Mouse (Mus musculus): Measurements from ENCODE around the gene Hexim2. TPM values are rescaled to one million over a fixed set of nuclear protein-coding genes. Genes with fewer than 3 reads are reported as not detected.

Gene Hexim2
- polyA plus RNA-seq, 1 experiment from 2014 or later = 9.6 TPM

DNA sequence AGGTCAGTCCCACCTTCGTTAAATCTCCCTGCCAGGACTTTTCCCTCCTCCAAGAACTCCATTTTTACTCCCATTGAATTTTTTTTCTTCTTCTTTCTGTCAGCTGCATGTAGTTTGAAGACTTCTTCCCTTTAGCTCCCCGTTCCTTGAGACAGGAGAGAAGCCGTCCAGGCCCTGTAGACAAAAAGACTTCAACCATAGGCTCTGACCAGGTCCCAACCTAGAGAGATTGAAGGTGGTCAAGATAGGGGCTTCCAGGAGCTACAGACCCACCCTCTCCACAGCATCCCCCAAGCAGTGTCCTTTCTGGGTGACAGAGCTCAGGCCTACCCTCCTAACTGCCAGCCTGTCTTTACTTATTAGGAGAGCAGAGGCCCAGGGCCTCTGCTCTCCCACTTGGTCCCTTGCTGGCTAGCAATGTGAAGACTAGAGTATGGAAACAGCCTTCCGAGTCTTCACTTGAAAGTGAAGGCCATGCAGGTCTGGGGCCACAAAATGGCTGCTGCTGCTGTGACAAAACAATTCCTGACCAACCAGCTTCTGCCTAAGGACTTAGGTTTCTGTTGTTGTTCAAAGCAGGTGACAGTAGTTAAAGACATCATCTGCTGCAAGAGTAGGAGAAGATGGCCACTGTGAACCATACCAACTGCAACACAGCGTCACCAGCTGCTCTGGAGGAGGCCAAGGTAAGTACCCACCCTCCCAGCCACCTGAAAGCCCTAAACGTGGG, 1.4 kb downstream of the Hexim2 start:
- DNase-seq (ENCODE audit: low spot score) (no peak), ATAC-seq (no peak)
- H3K4me2 ChIP-seq (ENCODE audit: low read length) = peak overlapping the region; percentile 49
- 53% methylated on average over 6 of the region's 6 CpGs for WGBS
- peak overlapping the region; percentile 56; the same call in 1 of the 2 replicates for H3K27ac ChIP-seq (ENCODE audit: low read depth, low read length)
- no peaks in the 10 kb centered on the region for H3K9me3 ChIP-seq (replicated peaks; ENCODE audit: control insufficient read depth, low read length)
- H3K4me3 ChIP-seq (ENCODE audit: low read depth, low read length) = peak overlapping the region; percentile 23
- H3K4me1 ChIP-seq (ENCODE audit: control insufficient read depth, insufficient read depth, low read length) = peaks cover 21% of the 10 kb centered on the region
- H3K9ac ChIP-seq (ENCODE audit: low read length) = peak overlapping the region; percentile 62
- H3K36me3 ChIP-seq (ENCODE audit: control insufficient read depth, insufficient read depth, low read length) = peaks cover 5% of the 10 kb centered on the region; the same call in 1 of the 2 replicates
- no peaks in the 10 kb centered on the region for H3K27me3 ChIP-seq (replicated peaks; ENCODE audit: control insufficient read depth, insufficient read depth, low read length)

DNA sequence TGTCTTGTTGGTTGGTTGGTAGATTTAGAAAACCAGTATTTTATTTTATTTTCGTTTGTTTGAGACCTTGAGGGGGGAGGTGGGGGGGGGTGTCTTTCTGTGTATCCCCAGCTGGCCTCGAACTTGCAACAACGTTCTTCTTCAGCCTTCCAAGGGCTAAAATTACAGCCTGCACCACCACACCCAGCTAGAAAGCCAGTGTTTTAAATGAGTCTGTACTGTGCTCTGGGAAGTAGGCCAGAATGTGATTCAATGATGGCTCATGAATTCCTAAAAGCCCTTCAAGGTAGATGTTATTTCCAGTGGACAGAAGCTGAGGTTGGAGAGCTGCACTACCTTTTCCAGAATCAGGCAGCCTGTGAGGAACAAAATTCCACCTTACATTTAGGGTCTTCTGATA, 2.0 kb downstream of the Hexim2 start:
- no peak overlapping the region for H3K4me3 ChIP-seq (ENCODE audit: low read depth, low read length)

DNA sequence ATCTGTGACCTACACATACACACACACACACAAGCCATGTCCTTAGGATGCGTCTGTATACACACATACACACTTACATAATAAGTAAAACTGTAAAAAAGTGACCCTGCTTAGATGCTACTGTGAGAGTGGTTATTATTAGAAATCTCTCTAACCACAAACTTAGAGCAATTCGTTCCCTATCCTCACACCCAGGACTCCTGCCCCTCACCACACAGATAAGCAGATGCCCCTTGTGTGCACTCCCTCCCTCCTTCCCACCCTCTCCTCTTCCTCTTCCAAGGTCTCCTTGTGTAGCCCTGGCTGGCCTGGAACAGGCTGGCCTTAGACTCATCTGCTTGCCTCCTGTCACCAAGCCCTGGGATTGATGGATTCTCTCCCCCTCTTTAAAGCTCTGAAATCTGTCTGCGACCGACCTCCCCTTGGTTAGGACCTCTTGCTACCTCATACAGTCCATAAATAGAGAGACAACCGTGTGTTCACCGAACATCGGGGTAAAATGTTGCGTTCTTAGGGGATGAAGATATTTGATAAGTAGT, 3.9 kb downstream of the Hexim2 start:
- no peak for ATAC-seq
- no peak for DNase-seq (ENCODE audit: low spot score)
- Histone ChIP-seq H3K27ac (ENCODE audit: low read depth, low read length) (no peak overlapping the region), H3K4me2 (ENCODE audit: low read length) (no peak overlapping the region), H3K9ac (ENCODE audit: low read length) (no peak overlapping the region), H3K36me3 (ENCODE audit: control insufficient read depth, insufficient read depth, low read length) (peaks cover 13% of the 10 kb centered on the region; the same call in 1 of the 2 replicates), H3K4me1 (ENCODE audit: control insufficient read depth, insufficient read depth, low read length) (peaks cover 13% of the 10 kb centered on the region), H3K4me3 (ENCODE audit: low read depth, low read length) (no peak overlapping the region), H3K9me3 (replicated peaks; ENCODE audit: control insufficient read depth, low read length) (no peaks in the 10 kb centered on the region), H3K27me3 (replicated peaks; ENCODE audit: control insufficient read depth, insufficient read depth, low read length) (no peaks in the 10 kb centered on the region)
- 92% methylated on average over 8 of the region's 8 CpGs for WGBS

More for the DNA sequence above, 2.0 kb downstream of the Hexim2 start:
- DNase-seq (ENCODE audit: low spot score) (no peak), ATAC-seq (no peak)
- no peaks in the 10 kb centered on the region for H3K27me3 ChIP-seq (replicated peaks; ENCODE audit: control insufficient read depth, insufficient read depth, low read length)
- H3K4me2 ChIP-seq (ENCODE audit: low read length) = peak overlapping the region; percentile 49; the same call in 1 of the 2 replicates
- H3K9me3 ChIP-seq (replicated peaks; ENCODE audit: control insufficient read depth, low read length) = no peaks in the 10 kb centered on the region
- H3K9ac ChIP-seq (ENCODE audit: low read length) = 0 out of 2 replicates have a peak overlapping the region, but pooled peaks have one; percentile 62
- no peak overlapping the region for H3K27ac ChIP-seq (ENCODE audit: low read depth, low read length)
- peaks cover 9% of the 10 kb centered on the region; the same call in 1 of the 2 replicates for H3K36me3 ChIP-seq (ENCODE audit: control insufficient read depth, insufficient read depth, low read length)
- WGBS = 85% methylated on average over 3 of the region's 3 CpGs
- H3K4me1 ChIP-seq (ENCODE audit: control insufficient read depth, insufficient read depth, low read length) = peaks cover 21% of the 10 kb centered on the region

DNA sequence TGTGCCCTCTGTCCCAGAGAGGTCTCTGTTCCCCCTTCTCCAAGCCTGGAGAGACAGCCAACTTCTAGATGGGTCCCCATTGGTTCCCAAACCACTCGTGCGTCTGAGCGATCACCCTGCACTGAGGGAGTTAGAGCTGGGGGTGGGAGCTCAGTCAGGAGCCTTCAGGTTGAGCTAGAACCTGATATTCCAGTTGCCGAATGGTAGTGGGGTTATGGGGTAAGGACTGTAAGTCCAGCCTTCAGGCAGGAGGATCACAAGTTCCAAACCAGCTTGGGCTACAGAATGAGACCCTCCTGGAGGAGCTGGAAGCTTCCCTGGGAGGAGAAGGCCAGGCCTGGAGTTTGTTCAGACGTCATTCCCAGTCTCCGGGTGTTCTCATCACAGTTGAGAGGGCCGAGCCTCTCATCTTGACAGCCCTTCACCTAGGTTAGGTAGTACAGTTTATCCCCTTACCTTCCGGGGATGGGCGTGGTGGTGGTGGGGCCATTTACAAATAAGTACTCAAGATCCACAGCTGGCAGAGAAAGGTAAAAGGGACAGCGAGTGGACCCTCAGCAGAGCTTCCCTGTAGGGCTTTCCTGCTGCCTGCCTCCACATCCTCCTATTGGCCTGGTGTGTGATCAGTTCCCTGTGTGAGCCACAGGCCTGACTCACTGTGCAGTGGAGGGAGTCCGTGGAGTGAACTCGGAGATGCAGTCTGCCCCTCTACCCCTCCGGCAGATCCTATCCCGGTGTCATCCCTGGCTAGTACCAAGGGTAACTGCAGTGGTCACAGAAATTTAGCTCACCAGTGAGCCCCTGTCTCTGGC, 7.9 kb downstream of the Hexim2 start:
- DNase-seq (ENCODE audit: low spot score) (no peak), ATAC-seq (no peak)
- no peak overlapping the region for H3K4me3 ChIP-seq (ENCODE audit: low read depth, low read length)
- H3K9me3 ChIP-seq (replicated peaks; ENCODE audit: control insufficient read depth, low read length) = no peaks in the 10 kb centered on the region
- H3K36me3 ChIP-seq (ENCODE audit: control insufficient read depth, insufficient read depth, low read length) = peaks cover 13% of the 10 kb centered on the region; the same call in 1 of the 2 replicates
- H3K9ac ChIP-seq (ENCODE audit: low read length) = no peak overlapping the region
- H3K27me3 ChIP-seq (replicated peaks; ENCODE audit: control insufficient read depth, insufficient read depth, low read length) = no peaks in the 10 kb centered on the region
- 85% methylated on average over 14 of the region's 14 CpGs for WGBS
- H3K4me2 ChIP-seq (ENCODE audit: low read length) = no peak overlapping the region
- peaks cover 9% of the 10 kb centered on the region for H3K4me1 ChIP-seq (ENCODE audit: control insufficient read depth, insufficient read depth, low read length)
- H3K27ac ChIP-seq (ENCODE audit: low read depth, low read length) = no peak overlapping the region; the same call in 1 of the 2 replicates

DNA sequence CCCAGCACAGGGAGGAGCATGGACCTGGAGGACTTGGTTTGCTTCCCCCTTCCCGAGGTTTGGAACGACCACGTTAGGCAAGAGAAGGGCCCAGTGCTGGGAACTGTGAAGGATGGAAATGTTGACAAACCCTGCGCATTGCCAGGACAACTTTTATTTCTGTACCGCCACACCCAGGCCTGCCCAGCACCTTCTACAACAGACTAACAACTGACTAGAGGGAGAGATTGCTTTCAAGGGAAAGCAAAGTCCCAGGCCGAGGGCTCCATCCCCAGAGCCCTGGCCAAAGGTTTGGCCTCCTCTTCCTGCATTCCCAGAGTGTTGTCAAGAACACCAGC, 8.5 kb downstream of the Hexim2 start:
- Histone ChIP-seq H3K27ac (ENCODE audit: low read depth, low read length) (no peak overlapping the region), H3K9me3 (replicated peaks; ENCODE audit: control insufficient read depth, low read length) (no peaks in the 10 kb centered on the region), H3K36me3 (ENCODE audit: control insufficient read depth, insufficient read depth, low read length) (peaks cover 13% of the 10 kb centered on the region; the same call in 1 of the 2 replicates), H3K9ac (ENCODE audit: low read length) (no peak overlapping the region), H3K4me1 (ENCODE audit: control insufficient read depth, insufficient read depth, low read length) (peaks cover 9% of the 10 kb centered on the region), H3K27me3 (replicated peaks; ENCODE audit: control insufficient read depth, insufficient read depth, low read length) (no peaks in the 10 kb centered on the region), H3K4me3 (ENCODE audit: low read depth, low read length) (no peak overlapping the region), H3K4me2 (ENCODE audit: low read length) (no peak overlapping the region)
- no peak for ATAC-seq
- DNase-seq (ENCODE audit: low spot score) = no peak
- 60% methylated on average over 6 of the region's 6 CpGs for WGBS

DNA sequence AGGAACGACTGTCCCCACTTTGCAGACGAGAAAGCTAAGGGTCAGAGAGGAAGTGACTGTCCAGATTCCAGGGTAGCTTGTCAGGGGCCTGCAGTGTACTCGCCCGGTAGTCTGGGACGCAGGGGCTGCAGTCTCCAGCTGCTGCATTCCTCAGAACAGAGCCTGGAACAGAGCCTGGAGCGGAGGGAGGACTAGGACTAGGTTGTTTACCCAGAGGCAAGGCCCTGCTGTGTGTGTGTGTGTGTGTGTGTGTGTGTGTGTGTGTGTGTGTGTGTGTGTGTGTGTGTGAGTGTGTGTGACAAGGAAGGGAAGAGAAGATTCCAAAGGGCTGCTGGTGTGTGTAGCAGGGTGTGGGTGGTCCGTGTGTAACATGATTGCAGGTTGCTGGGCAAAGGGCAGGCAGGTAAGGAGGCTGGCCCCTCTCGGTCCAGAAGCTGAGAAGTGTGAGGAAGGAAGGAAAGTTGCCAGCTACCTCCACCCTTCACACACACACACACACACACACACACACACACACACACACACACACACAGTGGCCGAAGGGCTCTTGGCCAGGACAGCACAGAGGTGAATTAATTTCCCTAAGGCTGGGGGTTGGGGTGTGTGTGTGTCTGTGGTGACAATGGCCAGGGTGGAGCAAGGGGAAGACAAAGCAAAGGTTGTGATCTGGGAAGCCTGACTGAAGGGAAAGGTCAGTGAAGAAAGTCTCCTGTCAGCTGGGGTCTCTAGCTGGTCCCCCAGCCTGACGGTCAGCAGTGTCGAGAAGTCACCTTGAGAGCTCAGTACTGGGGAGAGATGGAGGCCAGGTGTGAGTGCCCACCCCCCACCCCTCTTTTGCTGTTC, 9.1 kb downstream of the Hexim2 start:
- DNase-seq (ENCODE audit: low spot score) (no peak), ATAC-seq (no peak)
- peak overlapping the region; percentile 32; the same call in 1 of the 2 replicates for H3K9ac ChIP-seq (ENCODE audit: low read length)
- peaks cover 13% of the 10 kb centered on the region; the same call in 1 of the 2 replicates for H3K36me3 ChIP-seq (ENCODE audit: control insufficient read depth, insufficient read depth, low read length)
- 43% methylated on average over 10 of the region's 11 CpGs for WGBS
- H3K4me3 ChIP-seq (ENCODE audit: low read depth, low read length) = no peak overlapping the region
- peaks cover 9% of the 10 kb centered on the region for H3K4me1 ChIP-seq (ENCODE audit: control insufficient read depth, insufficient read depth, low read length)
- peak overlapping the region; percentile 51; the same call in 1 of the 2 replicates for H3K4me2 ChIP-seq (ENCODE audit: low read length)
- H3K27me3 ChIP-seq (replicated peaks; ENCODE audit: control insufficient read depth, insufficient read depth, low read length) = no peaks in the 10 kb centered on the region
- H3K9me3 ChIP-seq (replicated peaks; ENCODE audit: control insufficient read depth, low read length) = no peaks in the 10 kb centered on the region
- peak overlapping the region; percentile 92; the same call in 1 of the 2 replicates for H3K27ac ChIP-seq (ENCODE audit: low read depth, low read length)

DNA sequence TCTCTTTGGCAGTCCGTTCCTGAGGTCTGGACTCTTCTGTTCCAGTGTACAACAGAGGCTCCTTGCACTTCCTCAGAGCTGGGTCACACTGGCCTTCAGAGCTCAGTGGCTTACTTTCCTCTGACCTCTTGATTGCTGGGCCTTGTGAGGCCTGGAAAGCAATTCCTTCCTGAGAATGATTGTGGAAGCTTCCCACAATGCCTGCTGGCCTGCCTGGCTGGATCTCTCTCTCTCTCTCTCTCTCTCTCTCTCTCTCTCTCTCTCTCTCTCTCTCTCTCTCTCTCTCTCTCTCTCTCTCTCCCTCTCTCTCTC, 9.7 kb downstream of the Hexim2 start:
- 29% methylated on average over 1 of the region's 1 CpGs for WGBS

DNA sequence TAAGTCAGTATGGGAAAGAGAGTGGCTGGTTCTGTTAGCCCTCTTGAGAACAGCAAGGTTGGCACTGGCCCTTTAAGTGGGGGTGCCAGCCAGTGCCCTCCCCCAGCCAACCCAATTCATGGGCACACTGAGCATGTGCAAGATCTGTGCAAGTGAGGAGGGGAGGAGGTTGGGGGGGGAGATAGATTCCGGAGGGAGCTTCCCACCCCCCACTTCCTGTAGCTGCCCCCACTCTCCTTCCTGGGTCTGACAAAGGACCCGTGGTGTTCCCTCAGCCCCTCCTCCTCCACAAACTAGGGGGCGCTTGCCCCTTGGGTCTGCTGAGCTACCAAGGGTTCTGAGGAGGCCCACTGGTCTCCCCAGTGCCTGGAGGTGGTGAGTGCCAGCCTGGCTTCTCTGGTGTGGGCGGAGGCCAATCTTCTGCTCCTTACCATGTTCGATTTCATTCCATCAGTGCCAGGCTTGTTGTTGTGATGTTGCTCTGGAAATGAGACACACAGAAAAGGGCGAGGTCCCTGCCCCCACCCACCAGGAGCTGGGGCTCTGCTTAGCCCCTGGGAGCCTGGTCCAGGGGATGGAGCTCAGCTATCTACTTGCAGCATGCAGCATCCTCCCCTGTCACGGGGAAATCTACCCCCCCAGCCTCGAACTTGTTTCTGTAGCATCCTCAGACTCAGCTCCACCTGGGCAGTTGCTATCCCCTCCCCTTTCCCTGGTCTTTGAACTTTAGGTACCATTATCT, 10.4 kb downstream of the Hexim2 start:
- Histone ChIP-seq H3K27ac (ENCODE audit: low read depth, low read length) (peak overlapping the region; percentile 92), H3K9ac (ENCODE audit: low read length) (peak overlapping the region; percentile 64), H3K4me1 (ENCODE audit: control insufficient read depth, insufficient read depth, low read length) (peaks cover 9% of the 10 kb centered on the region), H3K4me3 (ENCODE audit: low read depth, low read length) (peak overlapping the region; percentile 23), H3K36me3 (ENCODE audit: control insufficient read depth, insufficient read depth, low read length) (peaks cover 13% of the 10 kb centered on the region; the same call in 1 of the 2 replicates), H3K27me3 (replicated peaks; ENCODE audit: control insufficient read depth, insufficient read depth, low read length) (no peaks in the 10 kb centered on the region), H3K9me3 (replicated peaks; ENCODE audit: control insufficient read depth, low read length) (no peaks in the 10 kb centered on the region), H3K4me2 (ENCODE audit: low read length) (peak overlapping the region; percentile 51)
- DNase-seq (ENCODE audit: low spot score) = peak; percentile 95
- WGBS = 29% methylated on average over 8 of the region's 8 CpGs
- ATAC-seq = peak; percentile 97

More for the DNA sequence above, 9.7 kb downstream of the Hexim2 start:
- peak overlapping the region; percentile 32; the same call in 1 of the 2 replicates for H3K9ac ChIP-seq (ENCODE audit: low read length)
- peak overlapping the region; percentile 51 for H3K4me2 ChIP-seq (ENCODE audit: low read length)
- ATAC-seq = no peak
- no peak overlapping the region for H3K4me3 ChIP-seq (ENCODE audit: low read depth, low read length)
- H3K36me3 ChIP-seq (ENCODE audit: control insufficient read depth, insufficient read depth, low read length) = peaks cover 13% of the 10 kb centered on the region; the same call in 1 of the 2 replicates
- DNase-seq (ENCODE audit: low spot score) = no peak
- peak overlapping the region; percentile 92; the same call in 1 of the 2 replicates for H3K27ac ChIP-seq (ENCODE audit: low read depth, low read length)
- H3K9me3 ChIP-seq (replicated peaks; ENCODE audit: control insufficient read depth, low read length) = no peaks in the 10 kb centered on the region
- H3K4me1 ChIP-seq (ENCODE audit: control insufficient read depth, insufficient read depth, low read length) = peaks cover 9% of the 10 kb centered on the region
- no peaks in the 10 kb centered on the region for H3K27me3 ChIP-seq (replicated peaks; ENCODE audit: control insufficient read depth, insufficient read depth, low read length)

All from forebrain, embryonic 14.5 days (tissue).